Mouse (Mus musculus) duodenum, adult 2 months (tissue): ENCODE measurements around the gene Ppp1r36. TPM values are rescaled to one million over a fixed set of nuclear protein-coding genes. Genes with fewer than 3 reads are reported as not detected.

Experiments
- polyA plus RNA-seq: library from polyadenylated mRNA; depleted of rRNA; stranded (reverse); fragments of >200 nt; gene quantifications from 2 replicates; pipeline ENCODE4 v1.2.3, GENCODE M21; 2012; ENCODE audit warnings: low replicate concordance; rRNA removed

The Ppp1r36 gene
- polyA plus RNA-seq = not detected in 2 replicates

GRCm38 (mm10) chr12:76417433-76417854 is at the start of gene Ppp1r36:
TSS of gene Ppp1r36 (plus strand) at chr12:76417538.

GRCm38 (mm10) chr12:76369206-76369977 is 47.9 kb upstream of the Ppp1r36 start, which contains the start of gene Zbtb25:
TSS of gene Zbtb25 (minus strand) at chr12:76369602.

GRCm38 (mm10) chr12:76369978-76370830 is 47.1 kb upstream of the Ppp1r36 start, which contains the start of gene Zbtb1:
TSS of gene Zbtb1 (plus strand) at chr12:76370266.

GRCm38 (mm10) chr12:76403886-76404537 is 13.3 kb upstream of the Ppp1r36 start, which contains the start of gene Hspa2:
TSS of gene Hspa2 (plus strand) at chr12:76404176.

Other genes with a start within 250 kb of the Ppp1r36 start
- not detected in 2 replicates for gene Esr2, start 240.3 kb upstream of the Ppp1r36 start, polyA plus RNA-seq
- not detected in 2 replicates for gene Tex21, start 170.8 kb upstream of the Ppp1r36 start, polyA plus RNA-seq
- 11.8 and 13.2 TPM in 2 replicates for gene Mthfd1, start 162.2 kb upstream of the Ppp1r36 start, polyA plus RNA-seq
- gene Akap5, start 92.6 kb upstream of the Ppp1r36 start, polyA plus RNA-seq = 0.04 and 0.05 TPM in 2 replicates
- gene Zbtb25, start 47.9 kb upstream of the Ppp1r36 start, polyA plus RNA-seq = 1.7 and 2.2 TPM in 2 replicates
- gene Zbtb1, start 47.3 kb upstream of the Ppp1r36 start, polyA plus RNA-seq = 0.70 and 1.1 TPM in 2 replicates
- 4.5 and 5.9 TPM in 2 replicates for gene Hspa2, start 13.4 kb upstream of the Ppp1r36 start, polyA plus RNA-seq
- gene Plekhg3, start 113.4 kb downstream of the Ppp1r36 start, polyA plus RNA-seq = 11.6 and 15.9 TPM in 2 replicates